Mouse (Mus musculus): Measurements from ENCODE around the gene Nphp4. TPM values are rescaled to one million over a fixed set of nuclear protein-coding genes. Genes with fewer than 3 reads are reported as not detected.
A peak's percentile ranks its signal among the peaks of the same experiment; 100 is the strongest.

Gene Nphp4
- total and polyA plus RNA-seq, 2 experiments from 2014 or later, result 3.5 to 6.5 TPM

DNA sequence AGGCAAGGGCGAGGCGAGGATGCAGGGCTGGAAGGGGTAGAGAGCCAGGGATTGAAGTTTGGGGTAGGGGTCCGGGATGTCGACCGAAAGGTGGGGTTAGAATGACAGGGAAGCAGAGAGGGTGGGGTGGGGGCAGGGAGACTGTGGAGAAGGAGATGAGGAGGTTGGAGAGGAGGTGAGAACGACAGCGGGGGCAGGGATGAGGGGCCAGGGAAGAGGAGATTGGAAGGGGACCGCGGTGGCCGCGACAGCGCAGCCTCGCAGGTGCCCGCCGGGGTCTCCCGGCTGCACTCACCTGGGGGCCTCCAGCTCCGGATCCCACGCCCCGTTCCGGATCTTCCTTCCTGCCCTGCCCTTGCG lies 580 bp downstream of the Nphp4 start:
- no peaks in the 10 kb centered on the region for H3K27me3 ChIP-seq (ENCODE audit: insufficient read depth, low read length)
- WGBS, result 0% methylated on average over 19 of the region's 21 CpGs
- peak overlapping the region; percentile 66 for H3K27ac ChIP-seq (ENCODE audit: low read depth, low read length)
- peak overlapping the region; percentile 67 for H3K9ac ChIP-seq
- peak overlapping the region; percentile 95 for H3K4me2 ChIP-seq (ENCODE audit: low read depth)
- H3K9me3 ChIP-seq (ENCODE audit: low read length), result no peaks in the 10 kb centered on the region
- DNase-seq (no peak), ATAC-seq (peak; percentile 28; the same call in 1 of the 2 replicates)
- no peaks in the 10 kb centered on the region for H3K36me3 ChIP-seq (ENCODE audit: insufficient read depth)
- peaks cover 6% of the 10 kb centered on the region for H3K4me1 ChIP-seq (ENCODE audit: insufficient read depth)
- TF ChIP-seq CTCF (IDR thresholded peaks at IDR 0.05; ENCODE audit: low read depth), result no peak
- H3K4me3 ChIP-seq (ENCODE audit: low read depth, low read length), result peak overlapping the region; percentile 69

DNA sequence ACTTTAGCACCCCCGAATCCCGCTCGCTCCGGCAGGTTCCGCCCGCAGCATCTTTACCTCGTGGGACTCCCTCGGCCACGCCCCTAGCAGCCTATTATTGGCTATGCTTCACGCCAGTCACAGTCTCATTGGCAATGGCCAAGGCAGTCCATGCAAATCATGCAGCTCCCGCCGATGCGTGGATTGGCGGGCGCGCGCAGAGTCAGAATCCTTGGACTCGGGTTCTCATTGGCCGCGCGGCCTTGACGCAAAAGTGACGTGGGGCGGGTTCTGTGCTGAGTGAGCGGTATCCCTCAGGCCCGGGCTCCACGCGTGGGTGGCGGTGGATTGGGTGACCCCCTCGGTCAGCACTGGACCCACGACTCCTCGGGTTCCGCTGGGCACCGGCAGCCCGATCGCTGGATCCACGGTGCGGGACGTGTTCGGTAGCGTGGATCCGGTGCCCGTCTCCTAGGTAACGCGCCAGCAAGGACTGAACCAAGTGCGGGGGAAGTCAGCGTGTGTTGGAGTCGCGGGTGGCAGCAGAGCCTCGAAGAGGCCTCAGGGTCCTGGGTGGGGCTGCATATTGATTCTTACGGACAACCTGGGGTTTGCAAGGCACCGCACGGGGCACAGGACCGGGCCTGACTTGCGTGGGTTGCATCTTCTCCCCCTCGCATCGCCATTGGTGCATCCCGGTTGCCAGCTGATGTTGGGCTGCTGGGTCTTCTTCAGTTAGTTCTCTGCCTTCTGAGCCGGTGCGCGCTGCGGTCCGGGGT lies 1.1 kb downstream of the Nphp4 start, which contains the start of gene Kcnab2:
Gene Kcnab2, minus strand, starts transcription at position 406 of the 758 bp plus-strand sequence.
- H3K27me3 ChIP-seq (ENCODE audit: insufficient read depth, low read length), result no peaks in the 10 kb centered on the region
- DNase-seq (peak; percentile 100), ATAC-seq (peak; percentile 98)
- no peaks in the 10 kb centered on the region for H3K9me3 ChIP-seq (ENCODE audit: low read length)
- peak within 1 kb of the TSS; percentile 67 for H3K9ac ChIP-seq
- no peak for TF ChIP-seq CTCF (IDR thresholded peaks at IDR 0.05; ENCODE audit: low read depth)
- H3K4me1 ChIP-seq (ENCODE audit: insufficient read depth), result peaks cover 6% of the 10 kb centered on the region
- no peaks in the 10 kb centered on the region for H3K36me3 ChIP-seq (ENCODE audit: insufficient read depth)
- peak within 1 kb of the TSS; percentile 95 for H3K4me2 ChIP-seq (ENCODE audit: low read depth)
- H3K27ac ChIP-seq (ENCODE audit: low read depth, low read length), result peak within 1 kb of the TSS; percentile 81
- H3K4me3 ChIP-seq (ENCODE audit: low read depth, low read length), result peak within 1 kb of the TSS; percentile 69
- under 1% methylated on average over 59 of the region's 63 CpGs for WGBS

DNA sequence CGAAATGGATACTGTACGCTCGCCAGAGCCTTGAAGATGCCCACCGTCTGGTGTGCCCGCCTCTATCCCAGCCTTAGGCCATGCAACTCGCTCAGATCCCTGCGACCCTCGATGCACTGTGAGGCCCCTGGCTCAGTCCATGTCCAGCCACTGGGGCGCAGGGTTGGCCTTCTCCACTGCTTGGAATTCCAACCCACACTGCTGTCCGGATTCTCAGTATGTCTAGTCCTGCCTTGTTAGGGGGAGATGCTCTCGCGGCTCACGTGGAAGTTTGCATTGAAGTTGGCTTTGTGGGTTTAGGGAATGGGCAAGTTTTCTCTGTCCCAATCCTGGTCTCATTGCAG lies 1.7 kb downstream of the Nphp4 start:
- under 1% methylated on average over 13 of the region's 13 CpGs for WGBS
- TF ChIP-seq CTCF (IDR thresholded peaks at IDR 0.05; ENCODE audit: low read depth), result no peak
- no peaks in the 10 kb centered on the region for H3K9me3 ChIP-seq (ENCODE audit: low read length)
- H3K36me3 ChIP-seq (ENCODE audit: insufficient read depth), result no peaks in the 10 kb centered on the region
- peaks cover 6% of the 10 kb centered on the region for H3K4me1 ChIP-seq (ENCODE audit: insufficient read depth)
- peak overlapping the region; percentile 69 for H3K4me3 ChIP-seq (ENCODE audit: low read depth, low read length)
- H3K4me2 ChIP-seq (ENCODE audit: low read depth), result peak overlapping the region; percentile 95
- peak; percentile 3 for ATAC-seq
- DNase-seq, result no peak
- H3K27ac ChIP-seq (ENCODE audit: low read depth, low read length), result peak overlapping the region; percentile 81
- H3K27me3 ChIP-seq (ENCODE audit: insufficient read depth, low read length), result no peaks in the 10 kb centered on the region
- H3K9ac ChIP-seq, result peak overlapping the region; percentile 67

DNA sequence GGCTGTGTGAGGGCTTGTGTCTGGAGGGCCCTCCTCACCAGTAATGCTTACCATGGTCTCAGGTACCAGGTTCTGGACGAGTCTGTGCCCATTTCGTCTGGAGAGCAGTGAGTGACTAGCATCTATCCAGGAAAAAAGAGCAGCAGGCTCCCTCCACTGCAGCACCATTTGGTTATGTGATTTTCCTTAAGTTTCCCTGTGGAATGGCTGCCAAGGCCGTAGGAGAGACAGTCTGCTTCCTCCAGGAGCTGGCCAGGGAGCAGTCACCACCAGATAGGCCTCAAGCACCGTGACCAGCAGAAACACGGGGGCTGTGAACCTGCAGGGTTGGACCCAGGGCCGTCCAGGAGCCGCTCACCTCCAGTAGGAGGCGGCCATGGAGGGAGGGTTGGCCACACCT lies 3.9 kb downstream of the Nphp4 start:
- DNase-seq (no peak), ATAC-seq (no peak)
- Histone ChIP-seq H3K36me3 (ENCODE audit: insufficient read depth) (no peaks in the 10 kb centered on the region), H3K27ac (ENCODE audit: low read depth, low read length) (no peak overlapping the region), H3K4me2 (ENCODE audit: low read depth) (no peak overlapping the region), H3K27me3 (ENCODE audit: insufficient read depth, low read length) (no peaks in the 10 kb centered on the region), H3K9ac (no peak overlapping the region), H3K4me3 (ENCODE audit: low read depth, low read length) (no peak overlapping the region), H3K4me1 (ENCODE audit: insufficient read depth) (peaks cover 6% of the 10 kb centered on the region), H3K9me3 (ENCODE audit: low read length) (no peaks in the 10 kb centered on the region)
- WGBS, result 54% methylated on average over 8 of the region's 8 CpGs
- TF ChIP-seq CTCF (IDR thresholded peaks at IDR 0.05; ENCODE audit: low read depth), result no peak

DNA sequence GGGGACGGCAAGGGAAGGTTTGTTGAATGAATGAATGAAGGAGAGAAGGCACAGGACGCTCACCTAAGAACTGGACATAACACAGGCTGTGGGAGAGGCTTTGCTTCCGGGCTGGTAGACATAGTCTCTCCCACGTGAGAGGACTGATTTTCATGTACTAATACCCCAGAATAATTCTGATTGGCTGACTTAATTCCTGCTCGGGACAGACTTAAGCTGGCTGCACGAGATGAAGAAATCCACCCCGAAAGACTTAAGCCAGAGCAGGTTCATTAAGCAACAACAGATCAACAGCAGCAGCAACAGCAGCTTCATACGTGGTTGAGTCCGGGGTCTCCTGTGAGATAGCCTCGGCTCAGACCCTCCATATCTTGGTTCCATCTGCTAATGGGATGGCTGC lies 11.5 kb downstream of the Nphp4 start:
- no peaks in the 10 kb centered on the region for H3K9me3 ChIP-seq (ENCODE audit: low read length)
- H3K4me2 ChIP-seq (ENCODE audit: low read depth), result no peak overlapping the region
- DNase-seq (no peak), ATAC-seq (no peak)
- H3K4me1 ChIP-seq (ENCODE audit: insufficient read depth), result no peaks in the 10 kb centered on the region
- H3K9ac ChIP-seq, result no peak overlapping the region
- no peaks in the 10 kb centered on the region for H3K27me3 ChIP-seq (ENCODE audit: insufficient read depth, low read length)
- peaks cover 12% of the 10 kb centered on the region for H3K36me3 ChIP-seq (ENCODE audit: insufficient read depth)
- whole genome bisulfite sequencing, result 87% methylated on average over 10 of the region's 10 CpGs
- H3K27ac ChIP-seq (ENCODE audit: low read depth, low read length), result no peak overlapping the region
- no peak overlapping the region for H3K4me3 ChIP-seq (ENCODE audit: low read depth, low read length)
- no peak for TF ChIP-seq CTCF (IDR thresholded peaks at IDR 0.05; ENCODE audit: low read depth)

DNA sequence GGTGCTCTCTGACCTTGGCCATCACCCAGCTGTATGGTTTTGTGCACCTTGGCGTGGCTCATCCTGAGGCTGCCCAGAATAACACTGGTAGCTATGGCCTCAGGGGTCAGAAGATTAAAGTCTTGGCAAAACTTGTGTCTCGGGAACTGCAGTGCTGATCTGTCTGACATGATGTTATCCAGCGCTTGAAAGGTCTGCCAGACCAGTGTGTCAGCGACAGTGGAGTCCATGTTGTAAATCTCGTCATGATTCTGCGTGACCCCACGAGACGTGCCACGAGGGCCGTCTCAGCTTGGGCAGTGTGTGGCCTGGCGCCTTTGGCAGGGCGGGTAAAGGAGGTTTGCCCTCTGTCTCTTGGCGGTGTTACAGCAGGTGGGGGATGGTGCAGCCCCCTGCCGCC lies 13.8 kb downstream of the Nphp4 start:
- no peaks in the 10 kb centered on the region for H3K4me1 ChIP-seq (ENCODE audit: insufficient read depth)
- no peak overlapping the region for H3K4me3 ChIP-seq (ENCODE audit: low read depth, low read length)
- H3K27me3 ChIP-seq (ENCODE audit: insufficient read depth, low read length), result no peaks in the 10 kb centered on the region
- WGBS, result 88% methylated on average over 14 of the region's 14 CpGs
- ATAC-seq (no peak), DNase-seq (no peak)
- no peaks in the 10 kb centered on the region for H3K9me3 ChIP-seq (ENCODE audit: low read length)
- H3K36me3 ChIP-seq (ENCODE audit: insufficient read depth), result peaks cover 12% of the 10 kb centered on the region
- H3K27ac ChIP-seq (ENCODE audit: low read depth, low read length), result no peak overlapping the region
- H3K4me2 ChIP-seq (ENCODE audit: low read depth), result no peak overlapping the region
- TF ChIP-seq CTCF (IDR thresholded peaks at IDR 0.05; ENCODE audit: low read depth), result no peak
- H3K9ac ChIP-seq, result no peak overlapping the region

DNA sequence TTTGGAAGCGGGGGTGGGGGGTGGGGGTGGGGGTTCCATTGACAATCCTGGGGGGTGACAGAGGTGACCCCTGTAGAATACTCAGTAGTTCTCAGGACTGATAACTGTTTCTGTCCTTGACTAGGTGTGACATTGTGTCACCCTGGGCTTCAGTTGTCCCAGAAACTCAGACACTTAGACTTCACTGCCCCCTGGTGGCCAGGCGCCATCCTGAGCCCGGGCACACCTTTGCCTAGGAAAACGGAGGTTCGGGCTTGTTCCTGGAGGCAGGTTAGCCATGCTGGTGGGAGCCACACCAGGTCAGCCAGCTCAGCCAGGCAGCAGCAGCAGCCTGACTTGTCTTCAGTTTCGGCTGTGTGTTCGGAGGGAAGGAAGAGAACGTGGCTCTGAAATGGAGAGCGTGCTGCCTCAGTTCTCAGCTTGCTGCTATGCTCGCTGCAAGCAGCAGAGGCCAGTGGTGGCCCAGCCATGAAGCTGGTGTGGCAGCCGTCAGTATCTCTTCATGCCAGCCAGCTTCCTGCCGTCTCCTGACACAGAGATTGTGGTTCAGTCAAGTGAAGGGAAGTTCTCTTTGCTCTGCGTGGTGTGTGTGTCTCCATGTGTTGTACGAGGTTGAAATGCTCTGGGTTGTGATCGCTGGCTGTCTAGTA lies 14.9 kb downstream of the Nphp4 start:
- no peaks in the 10 kb centered on the region for H3K4me1 ChIP-seq (ENCODE audit: insufficient read depth)
- 51% methylated on average over 15 of the region's 15 CpGs for WGBS
- H3K9ac ChIP-seq, result no peak overlapping the region
- H3K27ac ChIP-seq (ENCODE audit: low read depth, low read length), result no peak overlapping the region
- no peaks in the 10 kb centered on the region for H3K9me3 ChIP-seq (ENCODE audit: low read length)
- H3K4me3 ChIP-seq (ENCODE audit: low read depth, low read length), result no peak overlapping the region
- no peaks in the 10 kb centered on the region for H3K27me3 ChIP-seq (ENCODE audit: insufficient read depth, low read length)
- peak; percentile 84 for TF ChIP-seq CTCF (IDR thresholded peaks at IDR 0.05; ENCODE audit: low read depth)
- peak; percentile 68 for ATAC-seq
- peak; percentile 76 for DNase-seq
- H3K36me3 ChIP-seq (ENCODE audit: insufficient read depth), result peaks cover 12% of the 10 kb centered on the region
- H3K4me2 ChIP-seq (ENCODE audit: low read depth), result no peak overlapping the region; the same call in 1 of the 2 replicates

All from forebrain, postnatal 0 days (tissue).